Mouse (Mus musculus): ENCODE data around the gene 1700049E17Rik2.
"Not testable (repeated sequence)": the region's sequence is repeated elsewhere in the genome, so short reads cannot be mapped to it uniquely, and the experiment has no call there.

DNA sequence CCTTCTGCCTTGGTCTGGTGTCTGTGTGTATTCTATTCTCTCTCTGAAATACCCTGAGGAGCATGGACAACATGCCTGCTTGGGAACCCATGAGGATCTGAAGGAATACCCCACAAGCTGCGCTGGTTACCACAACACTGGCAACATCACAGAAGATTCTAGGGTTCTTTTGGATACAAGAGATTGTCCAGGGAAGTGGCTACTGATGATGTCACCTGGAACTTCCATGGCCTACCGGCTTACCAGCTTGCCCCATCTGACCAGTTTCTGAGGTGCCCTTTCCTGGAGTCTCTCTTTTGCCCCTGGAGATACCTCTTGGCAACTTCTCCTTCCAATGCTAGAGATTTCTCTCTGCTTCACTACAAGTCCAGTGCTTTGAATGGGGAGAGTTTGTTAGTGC, 17.5 kb upstream of the 1700049E17Rik2 start, which contains the start of gene Gm7970:
- not testable (repeated sequence) for TF ChIP-seq CTCF (IDR thresholded peaks at IDR 0.05; ENCODE audit: borderline replicate concordance, control insufficient read depth, extremely low read depth, insufficient read depth, low read length, poor library complexity); POLR2A (IDR thresholded peaks at IDR 0.05; ENCODE audit: control insufficient read depth, extremely low read depth, insufficient read depth, low read length, poor library complexity)

Data from thymus, adult 2 months (tissue).